Mouse (Mus musculus): ENCODE data around the gene B4galt4.
"Not testable (repeated sequence)": the region's sequence is repeated elsewhere in the genome, so short reads cannot be mapped to it uniquely, and the experiment has no call there.

B4galt4 gene

GRCm38 (mm10) chr16:38742113-38742658 lies at the start of gene B4galt4:
Gene B4galt4 (plus strand): TSS chr16:38742264.
- in situ Hi-C loops (cut with MboI, MseI): loop anchor here (5.0 kb wide), 1 partner anchor 50 kb away; no protein-coding TSS in a partner anchor

GRCm38 (mm10) chr16:38694906-38695540 lies 47.0 kb upstream of the B4galt4 start:
- in situ Hi-C loops (cut with MboI, MseI): loop anchor here (5.0 kb wide), 2 partner anchors 43 to 47 kb away; partner anchors contain the start of gene B4galt4 (in 2 of the 2)

GRCm38 (mm10) chr16:38695557-38695956 lies 46.5 kb upstream of the B4galt4 start:
- in situ Hi-C loops (cut with MboI, MseI): no loop called here

- in situ Hi-C loops (cut with MboI, MseI): no loop called here
Observed at GRCm38 (mm10) chr16:38697611-38698010, 44.5 kb upstream of the B4galt4 start.

- in situ Hi-C loops (cut with MboI, MseI): no loop called here
Observed at GRCm38 (mm10) chr16:38700392-38701162, 41.5 kb upstream of the B4galt4 start.

- in situ Hi-C loops (cut with MboI, MseI): no loop called here
Observed at GRCm38 (mm10) chr16:38701492-38702185, 40.4 kb upstream of the B4galt4 start.

- in situ Hi-C loops (cut with MboI, MseI): no loop called here
Observed at GRCm38 (mm10) chr16:38702316-38702715, 39.7 kb upstream of the B4galt4 start.

GRCm38 (mm10) chr16:38703501-38703900 lies 38.6 kb upstream of the B4galt4 start:
- in situ Hi-C loops (cut with MboI, MseI): no loop called here

- in situ Hi-C loops (cut with MboI, MseI): loop anchor here in 1 of 2 experiments (5.0 kb wide), 1 partner anchor 63 kb away; no protein-coding TSS in a partner anchor
Observed at GRCm38 (mm10) chr16:38705531-38706281, 36.4 kb upstream of the B4galt4 start.

- in situ Hi-C loops (cut with MboI, MseI): loop anchor here in 1 of 2 experiments (5.0 kb wide), 1 partner anchor 64 kb away; no protein-coding TSS in a partner anchor
Observed at GRCm38 (mm10) chr16:38706782-38707181, 35.3 kb upstream of the B4galt4 start.

- in situ Hi-C loops (cut with MboI, MseI): loop anchor here in 1 of 2 experiments (5.0 kb wide), 1 partner anchor 67 kb away; no protein-coding TSS in a partner anchor
Observed at GRCm38 (mm10) chr16:38708962-38709520, 33.0 kb upstream of the B4galt4 start.

- in situ Hi-C loops (cut with MboI, MseI): no loop called here
Observed at GRCm38 (mm10) chr16:38711245-38711644, 30.8 kb upstream of the B4galt4 start.

- in situ Hi-C loops (cut with MboI, MseI): no loop called here
Observed at GRCm38 (mm10) chr16:38712105-38712504, 30.0 kb upstream of the B4galt4 start.

- in situ Hi-C loops (cut with MboI, MseI): no loop called here
Observed at GRCm38 (mm10) chr16:38712581-38713403, 29.3 kb upstream of the B4galt4 start, which contains the start of gene Arhgap31. Gene Arhgap31 (minus strand): TSS chr16:38713274.

GRCm38 (mm10) chr16:38713404-38714258 lies 28.4 kb upstream of the B4galt4 start:
- in situ Hi-C loops (cut with MboI, MseI): no loop called here

GRCm38 (mm10) chr16:38714259-38714526 lies 27.9 kb upstream of the B4galt4 start:
- in situ Hi-C loops (cut with MboI, MseI): not testable (repeated sequence)

- in situ Hi-C loops (cut with MboI, MseI): loop anchor here in 1 of 2 experiments (10.0 kb wide), 1 partner anchor 97 kb away; no protein-coding TSS in a partner anchor
Observed at GRCm38 (mm10) chr16:38721377-38721776, 20.7 kb upstream of the B4galt4 start.

- in situ Hi-C loops (cut with MboI, MseI): loop anchor here in 1 of 2 experiments (10.0 kb wide), 1 partner anchor 99 kb away; no protein-coding TSS in a partner anchor
Observed at GRCm38 (mm10) chr16:38724256-38724655, 17.8 kb upstream of the B4galt4 start.

GRCm38 (mm10) chr16:38724974-38725373 lies 17.1 kb upstream of the B4galt4 start:
- in situ Hi-C loops (cut with MboI, MseI): loop anchor here (5.0 to 10.0 kb wide), 2 partner anchors 98 to 100 kb away; no protein-coding TSS in a partner anchor
